Mouse (Mus musculus) liver, embryonic 15.5 days (tissue): ENCODE measurements around the gene Apba2. TPM values are rescaled to one million over a fixed set of nuclear protein-coding genes. Genes with fewer than 3 reads are reported as not detected.

ENCODE experiments used
- ATAC-seq: fragments of 200-750 bp; cut with Nextera tagmentation; 2 replicates; pipeline ENCODE4 v1.8.0; 2017; ENCODE audit warnings: moderate number of reproducible peaks, mild to moderate bottlenecking, moderate library complexity; ENCODE audit not compliant: insufficient read depth
- H3K27ac ChIP-seq: fragments of 300-500 bp; sonication (generic); replicated peaks from 2 replicates; pipeline ENCODE4 v1.5.1; 2015; ENCODE audit warnings: mild to moderate bottlenecking, inconsistent platforms
- H3K27me3 ChIP-seq: fragments of 300-500 bp; sonication (generic); 2 replicates; pipeline ENCODE4 v1.6.1; 2015; ENCODE audit warnings: mild to moderate bottlenecking, inconsistent platforms
- H3K36me3 ChIP-seq: fragments of 300-500 bp; sonication (generic); replicated peaks from 2 replicates; pipeline ENCODE4 v1.6.1; 2015; ENCODE audit warnings: moderate library complexity, mild to moderate bottlenecking, inconsistent platforms
- H3K4me1 ChIP-seq: fragments of 300-500 bp; sonication (generic); replicated peaks from 2 replicates; pipeline ENCODE4 v1.6.1; 2015; ENCODE audit warnings: inconsistent platforms
- H3K4me2 ChIP-seq: fragments of 300-500 bp; sonication (generic); 2 replicates; pipeline ENCODE4 v1.6.1; 2015; ENCODE audit warnings: moderate library complexity, mild to moderate bottlenecking, inconsistent platforms
- H3K4me3 ChIP-seq: fragments of 300-500 bp; sonication (generic); replicated peaks from 2 replicates; pipeline ENCODE4 v1.5.1; 2015; ENCODE audit warnings: mild to moderate bottlenecking, inconsistent platforms
- H3K9ac ChIP-seq: fragments of 300-500 bp; sonication (generic); 2 replicates; pipeline ENCODE4 v1.6.1; 2015; ENCODE audit warnings: moderate library complexity, mild to moderate bottlenecking, inconsistent platforms
- H3K9me3 ChIP-seq: fragments of 300-500 bp; sonication (generic); replicated peaks from 2 replicates; pipeline ENCODE4 v1.6.1; 2016; ENCODE audit warnings: inconsistent platforms
- WGBS: fragments of 180-500 bp; shearing (Covaris S2); methylation state at CpG from one replicate; pipeline ENCODE4 v1.1.7; 2015; ENCODE audit warnings: mixed read lengths; ENCODE audit not compliant: insufficient replicate concordance; 5-methylcytosine and 5-hydroxymethylcytosine counted together
- polyA plus RNA-seq: library from polyadenylated mRNA; unstranded; fragments of >200 nt; fragmentation: Nextera tagmentation; extraction: Ambion mirVana; gene quantifications from 2 replicates; pipeline ENCODE4 v1.2.1, GENCODE M21; 2015

Gene Apba2
- polyA plus RNA-seq, 1 experiment from 2014 or later = 0.16 TPM

DNA sequence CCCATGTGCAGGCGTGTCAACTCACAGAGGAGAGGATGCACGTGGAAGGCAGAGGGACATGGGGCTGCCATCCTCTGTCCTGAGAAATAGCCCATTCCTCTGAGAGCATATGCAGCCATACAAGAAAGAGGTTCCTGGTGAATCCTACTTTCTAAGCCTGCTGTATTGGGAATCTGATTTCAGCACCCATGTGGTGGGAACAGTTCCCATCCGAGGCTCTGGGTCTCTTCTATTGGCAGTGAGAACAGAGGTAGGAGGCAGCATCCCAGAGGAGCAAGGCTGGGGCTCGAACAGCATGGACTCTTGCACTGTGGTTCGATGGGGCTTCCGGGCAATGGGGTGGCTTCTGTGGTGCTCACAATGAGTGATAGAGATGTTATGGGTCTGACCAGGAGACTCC, 93.8 kb downstream of the Apba2 start:
- 47% methylated on average over 6 of the region's 6 CpGs for WGBS

DNA sequence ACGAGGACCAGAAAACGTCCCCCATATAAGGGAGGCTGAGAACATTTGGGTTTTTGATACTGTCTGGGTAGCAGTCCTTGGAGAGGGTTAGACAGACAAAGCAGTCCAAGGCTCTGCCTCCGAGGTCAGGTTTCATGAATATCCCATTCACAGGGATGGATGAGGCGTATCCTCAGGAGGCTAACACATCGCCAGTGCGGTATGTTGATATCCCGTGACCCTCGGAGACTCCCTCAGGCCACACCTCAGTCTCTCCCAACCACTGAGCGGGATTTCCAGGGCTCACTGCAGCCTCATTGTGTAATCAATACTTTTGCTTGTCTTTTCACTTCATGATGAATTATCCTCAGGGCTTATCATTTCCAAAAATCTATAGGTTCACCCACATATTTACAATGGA, 95.1 kb downstream of the Apba2 start:
- H3K36me3 ChIP-seq = no peaks in the 10 kb centered on the region
- H3K27me3 ChIP-seq = no peaks in the 10 kb centered on the region
- H3K9ac ChIP-seq = no peak overlapping the region
- H3K9me3 ChIP-seq = peaks cover 4% of the 10 kb centered on the region
- no peak overlapping the region for H3K4me3 ChIP-seq
- no peak overlapping the region for H3K4me2 ChIP-seq
- no peak for ATAC-seq
- 69% methylated on average over 9 of the region's 9 CpGs for WGBS
- no peaks in the 10 kb centered on the region for H3K4me1 ChIP-seq
- H3K27ac ChIP-seq = no peak overlapping the region

More for the DNA sequence above, 93.8 kb downstream of the Apba2 start:
- no peak overlapping the region for H3K4me3 ChIP-seq
- H3K27ac ChIP-seq = no peak overlapping the region
- H3K36me3 ChIP-seq = no peaks in the 10 kb centered on the region
- peaks cover 4% of the 10 kb centered on the region for H3K9me3 ChIP-seq
- no peaks in the 10 kb centered on the region for H3K27me3 ChIP-seq
- H3K4me1 ChIP-seq = no peaks in the 10 kb centered on the region
- ATAC-seq = no peak
- H3K4me2 ChIP-seq = no peak overlapping the region
- no peak overlapping the region for H3K9ac ChIP-seq

DNA sequence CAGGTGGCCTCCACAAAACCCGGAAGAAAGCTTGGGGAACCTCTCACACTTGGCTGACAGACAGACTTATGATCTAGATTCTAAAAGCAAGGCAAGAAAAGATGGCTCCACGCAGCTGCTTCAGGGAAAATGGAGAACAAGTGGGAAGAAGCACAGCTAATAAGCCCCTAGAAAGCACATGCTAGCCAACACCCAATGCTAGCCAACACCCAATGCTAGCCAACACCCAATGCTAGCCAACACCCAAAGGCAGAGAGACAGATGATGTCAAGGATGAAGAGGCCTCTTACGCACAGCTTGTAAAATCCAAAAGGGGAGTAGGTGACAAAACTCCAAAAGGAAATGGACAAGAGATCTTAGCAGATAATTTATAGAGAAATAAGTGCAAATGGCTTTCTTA, 108.4 kb downstream of the Apba2 start:
- WGBS = 68% methylated on average over 3 of the region's 3 CpGs
- no peak overlapping the region for H3K9ac ChIP-seq
- H3K27ac ChIP-seq = no peak overlapping the region
- no peaks in the 10 kb centered on the region for H3K36me3 ChIP-seq
- no peak overlapping the region for H3K4me2 ChIP-seq
- H3K27me3 ChIP-seq = no peaks in the 10 kb centered on the region
- no peak for ATAC-seq
- H3K4me1 ChIP-seq = no peaks in the 10 kb centered on the region
- no peaks in the 10 kb centered on the region for H3K9me3 ChIP-seq
- no peak overlapping the region for H3K4me3 ChIP-seq

DNA sequence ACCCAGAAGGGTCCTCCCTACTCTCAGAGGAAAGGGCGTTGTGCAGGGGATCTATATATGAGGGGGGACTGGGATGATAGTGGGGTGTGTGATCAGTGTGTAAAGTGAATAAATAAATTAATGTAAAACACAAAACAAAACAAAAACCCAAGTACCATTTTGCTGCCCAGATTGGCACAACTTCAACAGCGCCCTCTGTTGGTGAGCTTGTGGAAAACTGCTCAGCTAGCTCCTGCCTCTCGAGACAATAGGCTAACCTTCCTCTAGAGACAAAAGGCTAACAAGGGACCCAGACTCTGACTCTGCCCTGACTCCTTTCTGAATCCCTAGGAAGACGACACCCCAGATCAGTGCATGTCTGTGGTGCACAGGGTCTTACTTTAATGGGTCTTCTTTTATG, 109.4 kb downstream of the Apba2 start:
- Histone ChIP-seq H3K4me1 (no peaks in the 10 kb centered on the region), H3K27ac (no peak overlapping the region), H3K4me2 (no peak overlapping the region), H3K36me3 (no peaks in the 10 kb centered on the region), H3K4me3 (no peak overlapping the region), H3K27me3 (no peaks in the 10 kb centered on the region), H3K9me3 (no peaks in the 10 kb centered on the region), H3K9ac (no peak overlapping the region)
- 53% methylated on average over 4 of the region's 4 CpGs for WGBS
- no peak for ATAC-seq

DNA sequence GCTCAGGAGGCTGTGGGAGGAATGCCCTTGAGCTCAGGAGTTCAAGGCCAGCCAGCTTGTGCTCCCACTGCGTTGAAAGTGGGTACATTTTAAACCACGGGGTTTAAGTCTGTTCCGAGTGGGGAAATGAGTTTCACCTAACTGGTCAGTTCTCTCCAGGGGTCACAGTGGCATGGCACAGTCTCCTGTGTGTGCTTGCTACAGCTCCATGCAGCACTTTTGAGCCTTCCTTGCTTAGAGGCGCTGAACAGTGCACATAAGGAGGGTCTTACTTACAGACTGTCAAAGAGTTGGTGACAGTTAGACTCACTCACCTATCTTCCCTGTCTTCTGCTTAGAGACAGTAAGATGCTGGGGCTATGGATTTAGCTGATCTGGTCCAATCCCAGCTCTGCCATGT, 117.8 kb downstream of the Apba2 start:
- no peak overlapping the region for H3K9ac ChIP-seq
- no peak overlapping the region for H3K27ac ChIP-seq
- 66% methylated on average over 4 of the region's 4 CpGs for WGBS
- no peak overlapping the region for H3K4me2 ChIP-seq
- H3K9me3 ChIP-seq = no peaks in the 10 kb centered on the region
- no peak for ATAC-seq
- H3K4me1 ChIP-seq = no peaks in the 10 kb centered on the region
- no peaks in the 10 kb centered on the region for H3K36me3 ChIP-seq
- no peak overlapping the region for H3K4me3 ChIP-seq
- no peaks in the 10 kb centered on the region for H3K27me3 ChIP-seq

DNA sequence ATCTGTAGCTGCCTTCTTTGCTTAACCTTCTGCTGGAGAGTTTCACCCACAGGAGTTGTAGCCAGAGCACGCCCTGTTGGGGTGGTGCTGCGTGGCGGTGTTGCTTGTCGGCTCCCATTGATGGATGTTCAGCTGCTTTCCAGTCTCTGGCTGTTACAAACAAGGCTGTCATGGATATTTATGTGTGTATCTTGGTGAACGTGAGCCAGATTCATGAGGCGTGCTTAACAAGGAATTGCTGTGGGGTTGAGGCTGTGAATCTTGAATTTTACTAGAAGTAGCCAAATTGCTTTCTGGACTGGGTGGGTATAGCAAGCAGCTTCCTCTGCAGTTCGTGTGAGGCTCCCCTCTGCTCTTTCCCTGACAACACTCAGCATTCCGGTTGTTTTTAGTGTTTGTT, 125.0 kb downstream of the Apba2 start:
- no peak overlapping the region for H3K4me3 ChIP-seq
- H3K27me3 ChIP-seq = no peaks in the 10 kb centered on the region
- no peak for ATAC-seq
- no peak overlapping the region for H3K27ac ChIP-seq
- H3K36me3 ChIP-seq = no peaks in the 10 kb centered on the region
- 63% methylated on average over 8 of the region's 8 CpGs for WGBS
- H3K9ac ChIP-seq = no peak overlapping the region
- H3K4me1 ChIP-seq = no peaks in the 10 kb centered on the region
- H3K4me2 ChIP-seq = no peak overlapping the region
- no peaks in the 10 kb centered on the region for H3K9me3 ChIP-seq

DNA sequence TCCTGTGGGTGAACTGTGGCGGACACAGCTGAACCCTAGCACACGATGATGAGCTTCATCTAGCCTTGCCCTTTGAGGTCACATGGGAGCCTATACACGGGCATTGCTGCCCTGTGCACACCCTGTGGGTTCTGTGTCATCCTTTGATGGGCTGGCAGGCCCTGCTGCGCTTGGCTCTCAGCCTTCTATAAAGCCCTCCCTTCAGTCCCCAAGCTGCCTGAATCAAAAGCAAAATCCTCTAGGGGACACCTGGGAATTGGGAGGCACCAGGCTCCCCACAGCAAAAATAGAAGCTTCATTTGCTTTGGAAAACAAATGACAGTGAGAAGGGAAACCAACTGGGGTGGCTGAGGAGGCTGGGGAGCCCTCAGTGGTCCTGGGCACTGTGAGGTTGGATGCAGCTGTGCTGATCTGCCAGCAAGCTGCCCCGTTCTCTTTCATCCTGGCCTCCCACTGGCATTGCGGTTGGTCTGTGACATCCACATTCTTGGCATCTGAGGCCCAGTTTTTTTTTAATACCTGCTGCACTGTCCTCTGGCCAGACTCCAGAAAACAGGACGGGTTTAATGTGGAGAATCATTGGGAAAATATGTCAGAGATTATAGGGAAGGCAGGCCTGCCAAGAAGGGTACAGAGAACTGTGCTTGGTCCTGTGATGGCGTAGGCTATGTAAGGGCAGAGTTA, 126.6 kb downstream of the Apba2 start:
- H3K9me3 ChIP-seq = no peaks in the 10 kb centered on the region
- no peaks in the 10 kb centered on the region for H3K4me1 ChIP-seq
- no peak overlapping the region for H3K4me3 ChIP-seq
- no peak overlapping the region for H3K9ac ChIP-seq
- H3K36me3 ChIP-seq = no peaks in the 10 kb centered on the region
- 54% methylated on average over 8 of the region's 8 CpGs for WGBS
- no peaks in the 10 kb centered on the region for H3K27me3 ChIP-seq
- H3K27ac ChIP-seq = no peak overlapping the region
- no peak for ATAC-seq
- H3K4me2 ChIP-seq = no peak overlapping the region

DNA sequence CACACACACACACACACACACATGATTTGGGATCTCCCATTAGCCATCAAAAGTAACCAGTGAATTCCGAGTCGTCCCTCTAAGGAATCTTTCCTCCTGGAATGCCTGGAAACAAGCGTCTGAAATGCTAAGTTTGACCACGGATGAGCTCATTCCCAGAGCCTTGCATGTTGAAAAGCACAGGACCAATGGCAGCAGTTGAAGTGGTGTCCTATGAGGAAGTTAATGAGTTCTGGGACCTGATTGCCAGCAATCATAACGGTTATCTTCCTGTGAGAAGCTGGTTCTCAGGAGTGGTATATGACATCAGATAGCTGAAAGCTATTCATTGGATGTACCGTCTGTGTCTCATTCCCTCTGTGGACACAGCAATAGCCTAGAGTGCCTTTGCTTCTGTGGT, 129.2 kb downstream of the Apba2 start:
- no peaks in the 10 kb centered on the region for H3K9me3 ChIP-seq
- H3K27me3 ChIP-seq = no peaks in the 10 kb centered on the region
- no peak overlapping the region for H3K4me3 ChIP-seq
- H3K9ac ChIP-seq = no peak overlapping the region
- WGBS = 58% methylated on average over 6 of the region's 6 CpGs
- no peak for ATAC-seq
- H3K27ac ChIP-seq = no peak overlapping the region
- H3K4me2 ChIP-seq = no peak overlapping the region
- H3K36me3 ChIP-seq = no peaks in the 10 kb centered on the region
- no peaks in the 10 kb centered on the region for H3K4me1 ChIP-seq

DNA sequence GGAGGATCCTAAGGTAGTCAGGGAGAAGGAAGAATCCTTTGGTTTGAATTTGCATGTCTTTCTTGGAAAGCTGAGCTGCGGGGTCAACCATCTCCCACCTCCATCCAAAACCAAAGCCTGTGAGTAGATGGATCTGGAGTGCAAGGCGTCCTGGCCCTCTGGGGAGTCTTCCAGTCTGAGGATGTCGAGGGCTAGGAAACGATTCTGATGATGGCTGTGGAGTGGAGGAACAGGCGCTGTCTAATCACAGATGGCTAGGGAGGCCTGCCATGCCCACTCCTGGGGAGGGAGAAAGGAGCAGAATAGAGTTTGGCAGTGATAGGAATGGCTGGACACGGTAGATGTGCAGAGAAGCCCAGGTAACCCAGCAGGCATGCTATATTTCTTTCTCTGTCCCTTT, 129.6 kb downstream of the Apba2 start:
- Histone ChIP-seq H3K4me2 (no peak overlapping the region), H3K27ac (no peak overlapping the region), H3K27me3 (no peaks in the 10 kb centered on the region), H3K36me3 (no peaks in the 10 kb centered on the region), H3K4me3 (no peak overlapping the region), H3K9ac (no peak overlapping the region), H3K4me1 (no peaks in the 10 kb centered on the region), H3K9me3 (no peaks in the 10 kb centered on the region)
- ATAC-seq = no peak
- WGBS = 58% methylated on average over 6 of the region's 6 CpGs

DNA sequence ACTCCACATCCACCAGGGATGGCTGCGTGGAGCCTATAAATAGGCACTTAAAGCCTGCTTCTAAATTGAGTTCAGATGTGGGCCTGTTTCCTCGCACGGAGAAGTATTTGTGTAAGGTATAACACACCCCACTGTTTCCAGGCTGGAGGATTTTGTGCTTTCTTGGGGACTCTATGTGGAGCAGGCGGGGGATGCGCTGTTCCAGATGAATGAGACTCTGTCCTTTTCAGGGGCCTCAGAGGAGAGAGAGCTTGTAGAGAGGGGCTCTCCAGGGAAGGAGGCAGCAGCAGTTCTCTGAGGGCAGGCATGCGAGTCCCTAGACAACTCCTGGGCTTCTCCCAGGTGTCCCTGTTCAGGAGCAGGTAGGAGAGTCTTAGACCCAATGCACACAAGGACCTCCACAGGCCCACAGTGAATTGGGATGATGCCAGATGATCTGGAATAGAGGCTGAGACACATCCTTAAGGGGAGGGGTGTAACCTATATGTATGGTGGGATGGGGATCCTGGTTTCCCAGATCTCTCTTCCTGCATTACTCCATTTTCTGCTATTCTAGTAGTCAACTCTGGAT, 130.4 kb downstream of the Apba2 start:
- Histone ChIP-seq H3K9ac (no peak overlapping the region), H3K4me1 (no peaks in the 10 kb centered on the region), H3K4me2 (no peak overlapping the region), H3K4me3 (no peak overlapping the region), H3K9me3 (no peaks in the 10 kb centered on the region), H3K27me3 (no peaks in the 10 kb centered on the region), H3K36me3 (no peaks in the 10 kb centered on the region), H3K27ac (no peak overlapping the region)
- 59% methylated on average over 6 of the region's 6 CpGs for WGBS
- ATAC-seq = no peak

DNA sequence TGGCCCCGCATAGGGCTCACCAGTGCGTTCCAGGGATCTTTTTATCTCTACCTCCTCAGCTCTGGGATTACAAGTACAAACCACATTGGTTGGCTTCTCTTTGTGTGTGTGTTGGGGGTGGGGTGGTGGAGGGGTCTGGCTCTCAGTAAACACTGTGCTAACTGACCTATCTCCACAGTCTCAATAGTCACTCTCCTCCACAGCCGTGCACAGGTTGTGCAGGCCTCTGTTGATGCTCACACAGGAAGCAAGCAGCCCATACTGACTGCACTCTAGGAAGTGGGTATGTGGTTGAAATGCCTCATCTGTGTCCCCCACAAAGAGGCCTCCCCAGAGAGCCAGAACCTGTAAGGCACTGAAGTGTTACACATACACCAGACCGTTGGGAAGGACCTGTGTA, 131.7 kb downstream of the Apba2 start:
- no peak overlapping the region for H3K4me2 ChIP-seq
- no peak for ATAC-seq
- H3K27me3 ChIP-seq = no peaks in the 10 kb centered on the region
- no peak overlapping the region for H3K4me3 ChIP-seq
- 47% methylated on average over 4 of the region's 4 CpGs for WGBS
- no peaks in the 10 kb centered on the region for H3K4me1 ChIP-seq
- no peaks in the 10 kb centered on the region for H3K36me3 ChIP-seq
- no peaks in the 10 kb centered on the region for H3K9me3 ChIP-seq
- H3K27ac ChIP-seq = no peak overlapping the region
- no peak overlapping the region for H3K9ac ChIP-seq

DNA sequence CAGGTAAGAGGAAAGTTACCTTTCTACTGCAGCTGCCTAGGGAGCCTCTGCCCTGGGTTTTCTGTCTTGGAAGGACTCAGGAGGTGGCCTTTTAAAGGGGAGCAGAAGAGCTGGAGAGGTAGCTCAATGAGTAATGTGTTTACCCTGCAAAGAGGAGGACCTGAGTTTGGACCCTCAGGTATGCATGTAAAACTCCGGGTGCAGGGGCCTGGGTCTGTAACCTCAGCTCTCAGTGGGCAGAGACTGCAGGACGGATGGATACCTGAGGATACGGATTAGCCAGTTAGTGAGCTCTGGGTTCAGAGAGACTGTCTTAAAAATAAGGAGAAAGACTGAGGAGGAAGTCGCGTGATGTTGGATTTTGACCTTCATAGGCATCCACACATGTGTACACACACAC, 132.4 kb downstream of the Apba2 start:
- 47% methylated on average over 5 of the region's 5 CpGs for WGBS
- Histone ChIP-seq H3K4me1 (no peaks in the 10 kb centered on the region), H3K36me3 (no peaks in the 10 kb centered on the region), H3K9me3 (no peaks in the 10 kb centered on the region), H3K27ac (no peak overlapping the region), H3K9ac (no peak overlapping the region), H3K4me3 (no peak overlapping the region), H3K27me3 (no peaks in the 10 kb centered on the region), H3K4me2 (no peak overlapping the region)
- no peak for ATAC-seq
